Mouse (Mus musculus) heart, postnatal 14 days (tissue): ENCODE data around the gene Tubb5. TPM values are rescaled to one million over a fixed set of nuclear protein-coding genes. Genes with fewer than 3 reads are reported as not detected.
A peak's percentile ranks its signal among the peaks of the same experiment; 100 is the strongest.
"Not testable (repeated sequence)": the region's sequence is repeated elsewhere in the genome, so short reads cannot be mapped to it uniquely, and the experiment has no call there.

Experiments used
- DNase-seq, 2 experiments: peaks; one replicate each; pipeline ENCODE4 v3.0.0; 2021 to 2022
- intact Hi-C: fragments of 180-260 bp; cut with DNase I; formaldehyde crosslinking; loops from one replicate; pipeline ENCODE4 v1.15.1; 2025
- total RNA-seq, 2 experiments: library from RNA; stranded (reverse); gene quantifications; 2 replicates each; pipeline ENCODE4 v1.2.3; 2021

Gene Tubb5
- total RNA-seq, 2 experiments from 2014 or later = 134 to 183 TPM

GRCm38 (mm10) chr17:35864832-35865353, 26.8 kb upstream of the Tubb5 start:
- DNase-seq = no peak
- intact Hi-C loops = no loop called here

GRCm38 (mm10) chr17:35861198-35861857, 23.2 kb upstream of the Tubb5 start, which contains the start of gene Nrm:
Gene Nrm (plus strand): TSS chr17:35861318.
- DNase-seq = peak; percentile 92 to 94
- intact Hi-C loops = loop anchor here (2.0 kb wide), 1 partner anchor 19 kb away; no protein-coding TSS in a partner anchor

- DNase-seq = no peak
- intact Hi-C loops = loop anchor here (2.0 kb wide), 1 partner anchor 18 kb away; no protein-coding TSS in a partner anchor
Observed at GRCm38 (mm10) chr17:35860831-35861197, 22.7 kb upstream of the Tubb5 start.

- no peak for DNase-seq
- intact Hi-C loops = loop anchor here (2.0 kb wide), 1 partner anchor 17 kb away; no protein-coding TSS in a partner anchor
Observed at GRCm38 (mm10) chr17:35859835-35860234, 21.7 kb upstream of the Tubb5 start.

- intact Hi-C loops = no loop called here
- DNase-seq = no peak
Observed at GRCm38 (mm10) chr17:35859371-35859770, 21.3 kb upstream of the Tubb5 start.

- intact Hi-C loops = no loop called here
- DNase-seq = no peak
Observed at GRCm38 (mm10) chr17:35850974-35851373, 12.9 kb upstream of the Tubb5 start.

GRCm38 (mm10) chr17:35848112-35848511, 10.0 kb upstream of the Tubb5 start:
- no peak for DNase-seq
- intact Hi-C loops = no loop called here

GRCm38 (mm10) chr17:35843514-35843913, 5.4 kb upstream of the Tubb5 start:
- intact Hi-C loops = loop anchor here (2.0 kb wide), 1 partner anchor 17 kb away; the partner anchor contains the start of gene Nrm
- no peak for DNase-seq

GRCm38 (mm10) chr17:35842006-35842405, 3.9 kb upstream of the Tubb5 start:
- no peak for DNase-seq
- intact Hi-C loops = loop anchor here (2.0 kb wide), 1 partner anchor 19 kb away; the partner anchor contains the start of gene Nrm

- peak; percentile 98 to 99 for DNase-seq
- intact Hi-C loops = no loop called here
Observed at GRCm38 (mm10) chr17:35841076-35841950, 3.2 kb upstream of the Tubb5 start, which contains the start of gene Mdc1. Gene Mdc1 (plus strand): TSS chr17:35841515.

- intact Hi-C loops = no loop called here
- DNase-seq = no peak
Observed at GRCm38 (mm10) chr17:35840561-35840960, 2.5 kb upstream of the Tubb5 start.

GRCm38 (mm10) chr17:35839002-35839401, 896 bp upstream of the Tubb5 start:
- intact Hi-C loops = loop anchor here (10.0 kb wide), 1 partner anchor 136 kb away; the partner anchor contains the start of gene Gnl1
- DNase-seq = not testable (repeated sequence)

- DNase-seq = no peak
- intact Hi-C loops = loop anchor here (10.0 kb wide), 1 partner anchor 136 kb away; the partner anchor contains the start of gene Gnl1
Observed at GRCm38 (mm10) chr17:35838570-35838969, 464 bp upstream of the Tubb5 start.

- DNase-seq = peak; percentile 50 to 61
- intact Hi-C loops = loop anchor here (10.0 kb wide), 1 partner anchor 137 kb away; the partner anchor contains the start of gene Gnl1
Observed at GRCm38 (mm10) chr17:35837487-35837886, 619 bp downstream of the Tubb5 start.

GRCm38 (mm10) chr17:35836991-35837422, 1.1 kb downstream of the Tubb5 start:
- DNase-seq = peak; percentile 90 to 91
- intact Hi-C loops = loop anchor here (10.0 kb wide), 1 partner anchor 138 kb away; the partner anchor contains the start of gene Gnl1

GRCm38 (mm10) chr17:35836178-35836965, 1.7 kb downstream of the Tubb5 start:
- intact Hi-C loops = loop anchor here (10.0 kb wide), 1 partner anchor 138 kb away; the partner anchor contains the start of gene Gnl1

GRCm38 (mm10) chr17:35835424-35836140, 2.5 kb downstream of the Tubb5 start:
- intact Hi-C loops = loop anchor here (1.0 to 10.0 kb wide), 2 partner anchors 40 to 139 kb away; partner anchors contain the start of gene Gnl1
- DNase-seq = no peak

More at GRCm38 (mm10) chr17:35836178-35836965, 1.7 kb downstream of the Tubb5 start:
- DNase-seq = peak; percentile 83 to 92

- no peak for DNase-seq
- intact Hi-C loops = loop anchor here (1.0 to 10.0 kb wide), 2 partner anchors 40 to 140 kb away; partner anchors contain the start of gene Gnl1
Observed at GRCm38 (mm10) chr17:35834696-35835422, 3.2 kb downstream of the Tubb5 start.
